Mouse (Mus musculus) ovary, postnatal 10 days (tissue): ENCODE results near the gene Mrm2.
"Not testable (repeated sequence)": the region's sequence is repeated elsewhere in the genome, so short reads cannot be mapped to it uniquely, and the experiment has no call there.

ENCODE experiments used
- DNase-seq: peaks from one replicate; pipeline ENCODE4 v3.0.0; 2022; ENCODE audit warnings: low spot score

Gene Mrm2

GRCm38 (mm10) chr5:140331615-140332512 lies at the start of gene Mrm2:
Mrm2 (minus strand) TSS chr5:140331898.
- peak; percentile 64 for DNase-seq

- DNase-seq = no peak
Observed at GRCm38 (mm10) chr5:140381156-140381555, 49.5 kb upstream of the Mrm2 start.

- DNase-seq = no peak
Observed at GRCm38 (mm10) chr5:140379299-140379698, 47.6 kb upstream of the Mrm2 start.

GRCm38 (mm10) chr5:140378121-140378853 lies 46.6 kb upstream of the Mrm2 start:
- DNase-seq = no peak

GRCm38 (mm10) chr5:140375249-140375829 lies 43.6 kb upstream of the Mrm2 start:
- DNase-seq = no peak

- no peak for DNase-seq
Observed at GRCm38 (mm10) chr5:140374226-140374625, 42.5 kb upstream of the Mrm2 start.

- no peak for DNase-seq
Observed at GRCm38 (mm10) chr5:140373711-140374110, 42.0 kb upstream of the Mrm2 start.

- DNase-seq = no peak
Observed at GRCm38 (mm10) chr5:140371671-140372070, 40.0 kb upstream of the Mrm2 start.

- no peak for DNase-seq
Observed at GRCm38 (mm10) chr5:140370446-140371254, 39.0 kb upstream of the Mrm2 start.

GRCm38 (mm10) chr5:140369466-140369865 lies 37.8 kb upstream of the Mrm2 start:
- DNase-seq = no peak

- no peak for DNase-seq
Observed at GRCm38 (mm10) chr5:140368926-140369325, 37.2 kb upstream of the Mrm2 start.

GRCm38 (mm10) chr5:140368126-140368525 lies 36.4 kb upstream of the Mrm2 start:
- not testable (repeated sequence) for DNase-seq

GRCm38 (mm10) chr5:140364415-140364814 lies 32.7 kb upstream of the Mrm2 start:
- DNase-seq = no peak

- DNase-seq = no peak
Observed at GRCm38 (mm10) chr5:140359930-140360674, 28.4 kb upstream of the Mrm2 start.

GRCm38 (mm10) chr5:140357466-140357865 lies 25.8 kb upstream of the Mrm2 start:
- no peak for DNase-seq

- DNase-seq = no peak
Observed at GRCm38 (mm10) chr5:140355934-140356333, 24.2 kb upstream of the Mrm2 start.

- no peak for DNase-seq
Observed at GRCm38 (mm10) chr5:140352352-140352751, 20.7 kb upstream of the Mrm2 start.

- DNase-seq = no peak
Observed at GRCm38 (mm10) chr5:140350731-140351497, 19.2 kb upstream of the Mrm2 start.

- DNase-seq = no peak
Observed at GRCm38 (mm10) chr5:140349882-140350281, 18.2 kb upstream of the Mrm2 start.

- no peak for DNase-seq
Observed at GRCm38 (mm10) chr5:140346050-140346449, 14.4 kb upstream of the Mrm2 start.
